Mouse (Mus musculus) embryonic facial prominence, embryonic 10.5 days (tissue): ENCODE measurements around the gene Tgfbr3. TPM values are rescaled to one million over a fixed set of nuclear protein-coding genes. Genes with fewer than 3 reads are reported as not detected.

Experiments
- DNase-seq: peaks from one replicate; pipeline ENCODE4 v3.0.0-alpha.2; 2017; ENCODE audit warnings: low spot score
- H3K27ac ChIP-seq: fragments of 300-500 bp; sonication (generic); replicated peaks from 2 replicates; pipeline ENCODE4 v1.5.1; 2016; ENCODE audit warnings: mild to moderate bottlenecking
- H3K27me3 ChIP-seq: fragments of 300-500 bp; sonication (generic); replicated peaks from 2 replicates; pipeline ENCODE4 v1.6.1; 2016; ENCODE audit warnings: low read depth, mild to moderate bottlenecking; ENCODE audit not compliant: poor library complexity, severe bottlenecking
- H3K36me3 ChIP-seq: fragments of 300-500 bp; sonication (generic); replicated peaks from 2 replicates; pipeline ENCODE4 v1.6.1; 2016; ENCODE audit warnings: mild to moderate bottlenecking, moderate library complexity
- H3K4me1 ChIP-seq: fragments of 300-500 bp; sonication (generic); 2 replicates; pipeline ENCODE4 v1.6.1; 2016
- H3K4me3 ChIP-seq: fragments of 300-500 bp; sonication (generic); 2 replicates; pipeline ENCODE4 v1.5.1; 2016; ENCODE audit warnings: mild to moderate bottlenecking, moderate library complexity
- H3K9me3 ChIP-seq: fragments of 300-500 bp; sonication (generic); 2 replicates; pipeline ENCODE4 v1.6.1; 2016; ENCODE audit warnings: mild to moderate bottlenecking
- WGBS: fragments of 180-500 bp; shearing (Covaris S2); methylation state at CpG from one replicate; pipeline ENCODE4 v1.1.7; 2016; 5-methylcytosine and 5-hydroxymethylcytosine counted together
- polyA plus RNA-seq: library from polyadenylated mRNA; unstranded; fragments of >200 nt; fragmentation: Nextera tagmentation; extraction: Ambion mirVana; gene quantifications from 2 replicates; pipeline ENCODE4 v1.2.1, GENCODE M21; 2016

Tgfbr3 gene
- polyA plus RNA-seq, 1 experiment from 2014 or later, result 9.8 TPM

DNA sequence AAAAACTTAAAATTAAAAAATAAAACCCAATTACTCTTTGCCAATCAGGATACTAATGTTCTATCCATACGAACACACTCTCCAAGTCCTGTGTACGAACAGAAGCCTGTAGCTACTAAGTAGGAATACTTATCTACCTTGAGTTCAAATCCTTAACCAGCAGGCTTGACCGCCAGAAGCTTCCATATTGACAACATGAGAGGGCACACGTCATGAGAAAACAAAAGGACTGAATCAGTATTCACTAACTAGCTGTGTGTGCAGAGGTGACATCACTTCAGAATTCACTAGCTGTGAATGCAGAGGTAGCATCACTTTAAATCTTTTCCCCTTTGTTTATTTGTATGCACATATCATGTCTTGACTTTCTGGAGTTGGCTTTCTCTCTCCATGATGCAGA is 4.6 kb upstream of the Tgfbr3 start:
- Histone ChIP-seq H3K9me3 (no peaks in the 10 kb centered on the region), H3K36me3 (no peaks in the 10 kb centered on the region), H3K27ac (no peak overlapping the region), H3K27me3 (peaks cover 31% of the 10 kb centered on the region), H3K4me3 (no peak overlapping the region), H3K4me1 (peaks cover 19% of the 10 kb centered on the region)
- DNase-seq, result no peak
- 87% methylated on average over 4 of the region's 4 CpGs for WGBS

DNA sequence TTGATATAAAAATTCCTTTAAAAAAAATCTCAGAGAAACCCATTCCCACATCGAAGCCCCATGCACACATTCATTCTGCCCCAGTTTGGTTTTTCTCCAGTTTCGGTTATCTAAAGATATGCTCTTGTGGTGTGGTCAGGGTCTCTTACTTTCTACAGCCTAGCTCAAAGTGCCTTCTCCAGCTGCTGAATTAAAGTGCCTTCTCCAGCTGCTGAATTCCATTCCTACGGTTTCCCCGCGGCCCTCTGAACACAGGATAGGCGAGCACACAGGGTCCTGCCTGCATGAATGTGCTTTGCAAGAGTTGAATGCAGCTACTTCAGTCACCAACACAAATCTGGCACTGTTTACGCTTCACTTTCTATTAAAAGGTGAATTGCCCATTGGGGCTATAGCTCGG is 557 bp upstream of the Tgfbr3 start:
- no peak overlapping the region for H3K27ac ChIP-seq
- no peaks in the 10 kb centered on the region for H3K9me3 ChIP-seq
- peaks cover 18% of the 10 kb centered on the region for H3K4me1 ChIP-seq
- H3K4me3 ChIP-seq, result peak overlapping the region; percentile 89
- WGBS, result 44% methylated on average over 8 of the region's 8 CpGs
- H3K27me3 ChIP-seq, result peaks cover 45% of the 10 kb centered on the region
- H3K36me3 ChIP-seq, result no peaks in the 10 kb centered on the region
- peak; percentile 21 for DNase-seq

DNA sequence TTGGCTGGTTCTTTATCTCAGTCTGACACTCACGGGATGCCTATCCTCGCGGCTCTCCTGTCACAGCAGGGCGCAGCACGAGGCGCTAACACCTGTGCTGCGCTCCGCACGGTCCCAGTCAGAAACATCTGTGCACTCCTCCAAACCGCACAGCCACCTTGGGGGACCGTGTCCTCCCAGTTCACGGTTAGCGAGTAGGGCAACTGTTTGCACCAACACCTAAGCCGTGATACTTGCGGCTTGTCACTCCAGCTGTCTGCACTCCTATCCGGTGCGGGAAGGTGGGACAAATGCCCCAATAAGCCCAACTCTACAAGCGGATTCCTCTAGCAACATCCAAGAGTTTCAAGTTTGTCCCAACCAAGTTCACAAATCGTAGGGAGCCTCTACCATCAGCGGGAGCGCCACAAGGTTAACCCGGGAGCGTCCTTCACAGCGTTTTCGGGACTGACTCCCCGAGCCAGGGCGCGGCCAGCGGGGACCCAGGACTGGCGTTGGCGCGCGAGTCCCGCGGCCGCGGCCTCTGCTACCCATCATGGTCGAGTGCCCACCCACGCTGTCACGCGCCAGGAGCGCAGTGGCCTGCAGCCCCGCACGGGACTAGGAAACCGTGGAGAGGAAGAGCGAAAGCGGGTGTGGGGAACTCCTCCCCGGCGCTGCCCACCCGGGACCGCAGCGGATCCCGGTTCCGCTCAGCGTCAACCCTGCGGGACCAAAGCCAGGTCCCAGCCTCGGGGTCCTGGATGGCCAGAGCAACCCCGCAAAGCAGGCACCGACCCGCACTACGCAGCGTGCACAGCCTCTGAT is 799 bp downstream of the Tgfbr3 start:
- H3K4me3 ChIP-seq, result peak overlapping the region; percentile 89
- H3K27me3 ChIP-seq, result peaks cover 45% of the 10 kb centered on the region
- under 1% methylated on average over 62 of the region's 62 CpGs for WGBS
- DNase-seq, result peak; percentile 65
- peak overlapping the region; percentile 92 for H3K27ac ChIP-seq
- peaks cover 18% of the 10 kb centered on the region for H3K4me1 ChIP-seq
- H3K9me3 ChIP-seq, result no peaks in the 10 kb centered on the region
- no peaks in the 10 kb centered on the region for H3K36me3 ChIP-seq

DNA sequence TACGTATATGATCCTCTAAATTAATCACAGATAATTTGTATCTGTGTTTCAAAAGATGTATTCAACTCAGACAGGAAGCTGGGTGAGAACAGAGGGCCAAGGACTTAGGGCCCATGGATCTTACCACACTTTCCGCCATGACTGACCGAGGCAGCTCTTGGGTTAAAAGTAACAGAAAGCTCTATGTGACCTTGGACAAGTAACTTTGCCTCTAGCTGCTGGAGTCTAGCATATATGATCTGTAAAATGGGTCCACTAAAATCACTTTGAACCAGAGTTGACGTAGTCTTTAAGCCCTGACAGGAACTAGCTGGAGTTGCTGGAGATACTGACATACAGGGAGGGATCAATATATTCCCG is 1.5 kb downstream of the Tgfbr3 start:
- peak overlapping the region; percentile 89 for H3K4me3 ChIP-seq
- H3K9me3 ChIP-seq, result no peaks in the 10 kb centered on the region
- H3K27me3 ChIP-seq, result peaks cover 44% of the 10 kb centered on the region
- no peak overlapping the region for H3K27ac ChIP-seq
- DNase-seq, result no peak
- no peaks in the 10 kb centered on the region for H3K36me3 ChIP-seq
- WGBS, result 39% methylated on average over 5 of the region's 5 CpGs
- H3K4me1 ChIP-seq, result peaks cover 22% of the 10 kb centered on the region

DNA sequence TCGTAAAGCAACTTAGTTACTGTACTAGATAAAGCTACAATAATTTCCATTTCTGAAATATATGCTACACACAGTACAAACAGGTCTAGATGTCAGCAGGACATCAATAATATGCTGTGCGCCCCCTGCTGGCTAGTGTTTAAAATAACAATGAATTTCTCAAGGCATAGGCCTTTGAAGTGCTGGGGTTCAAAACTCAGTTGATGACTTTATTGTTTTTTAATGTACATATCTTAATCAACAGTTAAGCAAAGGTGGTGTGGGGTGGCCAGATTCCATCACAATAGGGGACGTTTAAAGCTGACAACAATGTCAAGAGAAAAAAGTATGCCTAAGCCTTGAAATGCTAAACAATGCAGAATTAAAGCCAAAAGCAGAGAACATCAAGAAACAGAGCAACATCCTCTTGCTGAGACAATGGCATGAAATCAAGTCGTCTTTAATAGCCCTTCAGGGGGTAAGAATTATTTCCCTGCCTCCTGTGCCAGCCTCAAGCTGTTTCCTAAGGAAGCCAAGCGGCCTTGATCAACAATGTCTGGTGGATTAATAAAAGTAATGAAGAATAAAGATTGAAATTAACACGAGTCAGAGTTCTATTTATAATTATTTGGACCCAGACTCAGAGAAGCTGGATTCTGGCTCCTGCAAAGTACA is 2.0 kb downstream of the Tgfbr3 start:
- Histone ChIP-seq H3K4me3 (peak overlapping the region; percentile 89), H3K36me3 (no peaks in the 10 kb centered on the region), H3K9me3 (no peaks in the 10 kb centered on the region), H3K27ac (no peak overlapping the region), H3K27me3 (peaks cover 39% of the 10 kb centered on the region), H3K4me1 (peaks cover 28% of the 10 kb centered on the region)
- DNase-seq, result peak; percentile 79
- 26% methylated on average over 6 of the region's 6 CpGs for WGBS

DNA sequence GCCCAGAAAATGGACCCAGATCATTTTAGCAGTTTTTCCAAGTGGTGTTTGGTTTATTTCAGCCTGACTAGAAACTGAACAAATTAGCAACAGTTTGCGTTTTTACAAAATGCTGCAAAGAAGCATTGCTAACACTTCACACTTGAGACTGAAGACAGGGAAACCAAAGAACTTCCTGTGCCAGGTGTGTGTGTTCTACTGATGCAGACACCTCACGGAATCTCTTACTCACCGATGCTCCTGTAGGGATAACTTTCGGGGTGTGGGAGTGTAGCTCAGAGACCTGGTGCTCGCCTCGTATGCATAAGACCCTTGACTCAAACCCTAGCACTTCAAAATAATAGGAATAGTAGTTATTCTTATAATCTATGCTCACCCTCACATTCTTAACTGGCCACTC is 3.9 kb downstream of the Tgfbr3 start:
- Histone ChIP-seq H3K4me3 (no peak overlapping the region), H3K27me3 (peaks cover 21% of the 10 kb centered on the region), H3K9me3 (no peaks in the 10 kb centered on the region; the same call in 1 of the 2 replicates), H3K27ac (no peak overlapping the region), H3K36me3 (no peaks in the 10 kb centered on the region), H3K4me1 (peaks cover 28% of the 10 kb centered on the region)
- WGBS, result 81% methylated on average over 6 of the region's 6 CpGs
- DNase-seq, result no peak

DNA sequence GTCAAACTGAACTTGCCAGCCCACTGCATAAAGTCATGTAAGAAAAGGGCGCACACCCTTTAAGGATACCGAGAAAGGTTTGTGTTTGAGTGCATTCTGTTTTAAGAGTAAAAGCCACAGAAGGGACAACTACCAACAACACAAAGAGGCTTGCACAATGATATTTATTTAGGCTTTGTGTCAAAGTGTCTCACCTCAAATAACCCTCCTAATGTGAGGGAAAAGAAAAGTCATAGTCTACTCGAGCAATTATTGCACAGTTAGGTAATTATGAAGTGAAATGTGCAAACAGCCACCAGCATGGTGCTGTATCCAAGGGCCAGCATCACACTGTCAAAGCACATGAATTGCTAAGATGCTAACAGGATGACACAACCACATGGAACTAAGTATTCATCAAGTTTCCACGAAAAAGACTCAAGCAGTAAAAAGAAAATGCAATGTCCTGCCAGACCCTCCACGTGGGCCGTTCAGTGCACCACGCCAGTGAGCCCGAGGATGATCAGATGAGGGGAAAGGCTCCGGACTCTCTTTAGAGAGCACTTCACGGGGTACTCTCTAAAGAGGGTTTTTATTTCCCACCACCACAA is 5.4 kb downstream of the Tgfbr3 start:
- Histone ChIP-seq H3K27me3 (peaks cover 14% of the 10 kb centered on the region), H3K4me3 (no peak overlapping the region), H3K4me1 (peaks cover 26% of the 10 kb centered on the region), H3K9me3 (no peaks in the 10 kb centered on the region; the same call in 1 of the 2 replicates), H3K36me3 (0 out of 2 replicates have a peak, but pooled peaks cover 3% of the 10 kb centered on the region), H3K27ac (no peak overlapping the region)
- WGBS, result 81% methylated on average over 10 of the region's 10 CpGs
- DNase-seq, result no peak

DNA sequence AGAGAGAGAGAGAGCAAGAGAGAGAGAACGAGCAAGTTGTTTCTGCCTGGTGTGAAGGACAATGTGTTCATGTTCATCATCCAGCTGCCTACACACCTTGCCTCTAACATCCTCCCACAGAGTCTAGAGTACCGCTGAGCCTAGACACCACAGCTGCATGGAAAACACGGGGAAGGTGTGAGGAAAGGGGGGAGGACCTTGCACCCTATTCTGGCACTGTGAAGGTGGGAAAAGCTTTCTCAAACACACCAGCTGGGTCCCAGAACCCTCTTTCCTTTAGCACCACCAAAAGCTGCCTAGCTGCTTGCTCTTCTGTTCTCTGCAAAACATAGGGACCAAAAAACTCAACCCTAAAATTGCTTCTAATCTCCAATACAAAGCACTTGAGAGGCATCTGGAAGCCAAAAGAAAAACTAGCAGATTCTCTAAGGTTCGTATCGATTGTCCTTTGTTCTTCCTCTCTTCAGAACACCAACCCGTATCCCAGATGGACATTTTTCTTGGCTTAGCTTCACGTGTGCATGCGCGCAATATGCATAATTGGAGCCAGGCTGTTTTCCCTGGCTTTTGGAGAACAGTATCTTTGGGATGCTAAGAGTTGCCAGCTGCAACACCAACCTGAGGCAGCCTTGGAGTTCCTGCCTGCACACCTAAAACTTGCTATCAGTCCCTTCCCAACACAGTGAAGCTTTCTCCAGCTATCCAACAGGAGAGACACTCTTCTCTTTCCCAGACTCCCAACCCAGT is 6.7 kb downstream of the Tgfbr3 start:
- H3K4me3 ChIP-seq, result no peak overlapping the region
- H3K4me1 ChIP-seq, result peaks cover 15% of the 10 kb centered on the region
- 0 out of 2 replicates have a peak, but pooled peaks cover 3% of the 10 kb centered on the region for H3K36me3 ChIP-seq
- 74% methylated on average over 9 of the region's 9 CpGs for WGBS
- no peaks in the 10 kb centered on the region; the same call in 1 of the 2 replicates for H3K9me3 ChIP-seq
- H3K27ac ChIP-seq, result peak overlapping the region; percentile 40; the same call in 1 of the 2 replicates
- DNase-seq, result peak; percentile 21
- peaks cover 5% of the 10 kb centered on the region for H3K27me3 ChIP-seq

DNA sequence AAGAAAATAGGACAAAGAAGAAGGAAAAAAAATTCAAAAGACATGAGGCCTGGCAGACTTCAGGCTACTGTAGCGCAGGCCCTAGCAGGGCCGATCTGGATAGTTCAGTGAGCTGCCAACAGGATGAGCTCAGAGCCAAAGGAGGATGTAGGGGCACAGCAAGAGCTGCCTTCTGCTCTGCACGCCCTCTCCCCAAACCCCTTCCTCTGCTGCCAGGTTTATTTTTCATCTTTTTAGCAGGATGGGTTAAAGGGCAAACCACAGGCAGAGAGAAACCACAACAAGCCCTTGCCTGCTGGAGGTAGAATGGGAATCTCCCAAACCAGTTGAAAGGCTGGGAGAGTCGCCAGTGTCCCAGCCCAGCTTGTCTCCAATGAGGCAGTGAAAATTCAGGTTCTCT is 10.2 kb downstream of the Tgfbr3 start:
- 0 out of 2 replicates have a peak, but pooled peaks cover 3% of the 10 kb centered on the region for H3K36me3 ChIP-seq
- peaks cover 33% of the 10 kb centered on the region for H3K4me1 ChIP-seq
- no peaks in the 10 kb centered on the region for H3K27me3 ChIP-seq
- no peaks in the 10 kb centered on the region; the same call in 1 of the 2 replicates for H3K9me3 ChIP-seq
- DNase-seq, result no peak
- no peak overlapping the region for H3K4me3 ChIP-seq
- 79% methylated on average over 4 of the region's 4 CpGs for WGBS
- H3K27ac ChIP-seq, result no peak overlapping the region

DNA sequence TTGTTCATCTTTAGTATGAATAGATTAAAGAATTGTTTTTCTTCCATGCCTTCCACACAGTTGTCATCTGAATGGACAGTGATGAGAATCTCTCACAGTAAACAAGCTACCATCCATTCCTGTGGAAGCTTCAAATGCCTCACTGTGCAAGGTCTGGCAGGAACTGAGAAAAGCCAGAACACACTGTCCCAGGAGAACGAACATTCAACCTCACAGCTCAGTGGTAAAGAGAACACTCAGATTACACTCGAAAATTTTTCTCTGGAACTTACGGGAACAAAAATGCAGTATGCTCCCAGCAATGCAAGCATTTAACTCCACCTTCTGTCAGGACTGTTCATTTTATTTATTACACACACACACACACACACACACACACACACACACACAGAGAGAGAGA is 13.2 kb downstream of the Tgfbr3 start:
- 54% methylated on average over 3 of the region's 3 CpGs for WGBS
- Histone ChIP-seq H3K4me1 (peaks cover 47% of the 10 kb centered on the region), H3K9me3 (no peaks in the 10 kb centered on the region; the same call in 1 of the 2 replicates), H3K4me3 (no peak overlapping the region), H3K36me3 (0 out of 2 replicates have a peak, but pooled peaks cover 3% of the 10 kb centered on the region), H3K27me3 (no peaks in the 10 kb centered on the region), H3K27ac (no peak overlapping the region)
- DNase-seq, result no peak

DNA sequence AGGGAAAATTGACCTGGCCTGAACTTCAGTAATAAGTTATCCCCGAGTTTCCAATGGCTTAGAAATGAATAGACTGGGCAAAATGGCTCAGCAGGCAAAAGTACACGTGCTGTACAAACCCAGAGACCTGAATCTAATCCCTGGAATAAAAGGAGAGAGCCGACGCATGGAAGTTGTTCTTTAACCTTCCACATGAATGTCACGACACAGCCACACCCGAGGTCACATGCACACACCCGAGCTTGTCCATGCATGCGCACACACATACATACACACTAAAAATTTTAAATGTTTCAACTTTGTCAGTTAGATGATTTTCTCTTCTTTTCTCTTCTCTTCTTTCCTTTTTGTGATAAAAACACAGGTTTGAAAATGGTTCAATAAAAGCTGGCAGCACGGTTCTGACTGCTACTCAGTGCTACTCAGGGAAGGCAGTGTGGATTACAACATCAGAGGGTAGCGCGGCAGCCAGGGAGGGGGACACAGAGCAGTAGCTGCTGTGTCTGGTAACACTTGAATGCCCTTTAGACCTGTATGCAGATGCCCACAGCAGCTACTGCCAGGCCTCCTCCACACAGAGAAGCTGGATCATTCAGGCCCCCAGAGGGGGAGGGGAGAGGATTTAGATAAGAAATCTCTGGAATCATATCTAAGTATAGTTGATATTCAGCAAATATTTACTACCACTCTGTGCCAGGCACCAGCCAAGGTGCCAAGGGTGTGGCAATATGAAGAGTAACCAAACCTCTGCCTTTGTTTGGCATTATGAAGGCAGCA is 17.0 kb downstream of the Tgfbr3 start:
- no peaks in the 10 kb centered on the region for H3K9me3 ChIP-seq
- no peaks in the 10 kb centered on the region for H3K36me3 ChIP-seq
- H3K27ac ChIP-seq, result no peak overlapping the region; the same call in 1 of the 2 replicates
- H3K27me3 ChIP-seq, result no peaks in the 10 kb centered on the region
- WGBS, result 59% methylated on average over 11 of the region's 11 CpGs
- H3K4me3 ChIP-seq, result no peak overlapping the region
- no peak for DNase-seq
- peaks cover 68% of the 10 kb centered on the region for H3K4me1 ChIP-seq
